Mouse (Mus musculus) intestine, embryonic 15.5 days (tissue): ENCODE results near the gene Tril. TPM values are rescaled to one million over a fixed set of nuclear protein-coding genes. Genes with fewer than 3 reads are reported as not detected.

ENCODE experiments used
- ATAC-seq: fragments of 200-750 bp; cut with Nextera tagmentation; 2 replicates; pipeline ENCODE4 v1.8.0; 2017; ENCODE audit warnings: moderate TSS enrichment, moderate library complexity
- H3K27ac ChIP-seq: fragments of 300-500 bp; sonication (generic); 2 replicates; pipeline ENCODE4 v1.5.1; 2015; ENCODE audit warnings: mild to moderate bottlenecking, inconsistent platforms
- H3K27me3 ChIP-seq: fragments of 300-500 bp; sonication (generic); replicated peaks from 2 replicates; pipeline ENCODE4 v1.6.1; 2015; ENCODE audit warnings: inconsistent platforms
- H3K36me3 ChIP-seq: fragments of 300-500 bp; sonication (generic); 2 replicates; pipeline ENCODE4 v1.6.1; 2015; ENCODE audit warnings: inconsistent platforms
- H3K4me1 ChIP-seq: fragments of 300-500 bp; sonication (generic); replicated peaks from 2 replicates; pipeline ENCODE4 v1.6.1; 2015; ENCODE audit warnings: inconsistent platforms
- H3K4me2 ChIP-seq: fragments of 300-500 bp; sonication (generic); replicated peaks from 2 replicates; pipeline ENCODE4 v1.6.1; 2015; ENCODE audit warnings: mild to moderate bottlenecking, inconsistent platforms
- H3K4me3 ChIP-seq: fragments of 300-500 bp; sonication (generic); replicated peaks from 2 replicates; pipeline ENCODE4 v1.5.1; 2015; ENCODE audit warnings: inconsistent platforms
- H3K9ac ChIP-seq: fragments of 300-500 bp; sonication (generic); 2 replicates; pipeline ENCODE4 v1.6.1; 2015; ENCODE audit warnings: inconsistent platforms
- H3K9me3 ChIP-seq: fragments of 300-500 bp; sonication (generic); 2 replicates; pipeline ENCODE4 v1.6.1; 2016; ENCODE audit warnings: inconsistent platforms
- WGBS: fragments of 180-500 bp; shearing (Covaris S2); methylation state at CpG from one replicate; pipeline ENCODE4 v1.1.7; 2015; 5-methylcytosine and 5-hydroxymethylcytosine counted together
- polyA plus RNA-seq: library from polyadenylated mRNA; unstranded; fragments of >200 nt; fragmentation: Nextera tagmentation; extraction: Ambion mirVana; gene quantifications from 2 replicates; pipeline ENCODE4 v1.2.1, GENCODE M21; 2015

Gene Tril
- polyA plus RNA-seq, 1 experiment from 2014 or later = 17.4 TPM

GRCm38 (mm10) chr6:53818732-53819661 lies 1.6 kb downstream of the Tril start:
- peak overlapping the region; percentile 44; the same call in 1 of the 2 replicates for H3K27ac ChIP-seq
- H3K4me1 ChIP-seq = peaks cover 28% of the 10 kb centered on the region
- ATAC-seq = peak; percentile 50
- no peaks in the 10 kb centered on the region for H3K9me3 ChIP-seq
- no peaks in the 10 kb centered on the region for H3K36me3 ChIP-seq
- H3K27me3 ChIP-seq = peaks cover 36% of the 10 kb centered on the region
- peak overlapping the region; percentile 92 for H3K4me2 ChIP-seq
- peak overlapping the region; percentile 50 for H3K4me3 ChIP-seq
- H3K9ac ChIP-seq = peak overlapping the region; percentile 62
- 4% methylated on average over 52 of the region's 52 CpGs for WGBS

DNA sequence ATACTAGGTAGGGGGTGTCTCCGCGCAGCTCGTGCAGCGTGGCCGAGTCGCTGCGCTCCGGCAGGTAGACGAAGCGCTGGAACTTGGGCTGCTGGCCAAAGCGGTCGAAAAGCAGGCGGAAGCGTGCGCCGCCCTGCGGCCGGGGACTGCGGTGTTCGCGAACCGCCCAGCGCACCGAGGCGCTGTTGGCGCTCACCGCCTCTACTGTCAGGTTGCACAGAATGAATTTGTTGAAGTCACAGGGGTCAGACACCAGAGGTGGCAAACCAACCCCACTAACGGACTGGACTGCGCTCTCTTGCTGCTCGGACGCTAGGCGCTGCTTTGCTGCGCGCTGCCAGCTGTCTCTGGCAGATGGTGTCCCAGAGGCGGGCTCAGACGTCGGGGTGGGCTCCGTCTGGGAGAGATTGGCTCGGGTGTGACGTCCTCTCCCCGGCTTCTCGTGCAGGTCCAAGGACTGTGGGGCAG lies 2.3 kb downstream of the Tril start:
- peak overlapping the region; percentile 50 for H3K4me3 ChIP-seq
- peak; percentile 44 for ATAC-seq
- peak overlapping the region; percentile 62 for H3K9ac ChIP-seq
- H3K27ac ChIP-seq = no peak overlapping the region
- peaks cover 36% of the 10 kb centered on the region for H3K27me3 ChIP-seq
- H3K36me3 ChIP-seq = no peaks in the 10 kb centered on the region
- peak overlapping the region; percentile 92 for H3K4me2 ChIP-seq
- WGBS = under 1% methylated on average over 42 of the region's 42 CpGs
- H3K9me3 ChIP-seq = no peaks in the 10 kb centered on the region
- peaks cover 28% of the 10 kb centered on the region for H3K4me1 ChIP-seq

- H3K4me1 ChIP-seq = peaks cover 28% of the 10 kb centered on the region
- H3K9me3 ChIP-seq = no peaks in the 10 kb centered on the region
- H3K4me2 ChIP-seq = peak overlapping the region; percentile 92
- peak overlapping the region; percentile 62 for H3K9ac ChIP-seq
- ATAC-seq = no peak
- 26% methylated on average over 33 of the region's 33 CpGs for WGBS
- H3K36me3 ChIP-seq = no peaks in the 10 kb centered on the region
- peaks cover 36% of the 10 kb centered on the region for H3K27me3 ChIP-seq
- peak overlapping the region; percentile 50 for H3K4me3 ChIP-seq
- H3K27ac ChIP-seq = no peak overlapping the region
Observed at GRCm38 (mm10) chr6:53817763-53818174, 2.9 kb downstream of the Tril start.

- Histone ChIP-seq H3K4me2 (0 out of 2 replicates have a peak overlapping the region, but pooled peaks have one; percentile 92), H3K4me1 (peaks cover 28% of the 10 kb centered on the region), H3K27me3 (peaks cover 32% of the 10 kb centered on the region), H3K4me3 (no peak overlapping the region), H3K27ac (no peak overlapping the region), H3K9ac (no peak overlapping the region), H3K36me3 (no peaks in the 10 kb centered on the region), H3K9me3 (no peaks in the 10 kb centered on the region)
- 81% methylated on average over 8 of the region's 8 CpGs for WGBS
- no peak for ATAC-seq
Observed at GRCm38 (mm10) chr6:53816661-53817060, 4.0 kb downstream of the Tril start.

DNA sequence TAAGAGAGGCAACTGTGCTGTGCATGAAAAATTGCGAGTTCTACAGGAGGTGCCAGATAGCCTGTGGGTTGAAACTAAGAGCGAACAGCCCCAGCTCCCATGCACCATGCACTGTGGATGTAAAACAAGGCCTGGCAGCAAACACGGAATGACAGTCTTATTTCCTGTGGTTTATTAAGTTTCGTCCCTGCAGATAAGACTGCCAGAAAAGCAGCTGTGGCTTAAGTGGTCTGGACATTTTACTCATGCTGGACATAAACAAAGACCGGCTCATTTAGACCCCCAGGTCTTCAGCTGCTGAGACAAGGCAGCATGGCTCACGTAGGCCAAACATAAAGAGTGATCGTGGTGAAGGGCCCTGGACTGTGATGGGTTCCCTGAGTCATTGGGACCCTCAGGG lies 4.9 kb downstream of the Tril start:
- Histone ChIP-seq H3K27me3 (peaks cover 32% of the 10 kb centered on the region), H3K4me2 (no peak overlapping the region), H3K27ac (peak overlapping the region; percentile 60; the same call in 1 of the 2 replicates), H3K9me3 (no peaks in the 10 kb centered on the region), H3K36me3 (no peaks in the 10 kb centered on the region), H3K9ac (no peak overlapping the region), H3K4me1 (peaks cover 28% of the 10 kb centered on the region), H3K4me3 (no peak overlapping the region)
- no peak for ATAC-seq
- 41% methylated on average over 7 of the region's 7 CpGs for WGBS

- peaks cover 20% of the 10 kb centered on the region for H3K4me1 ChIP-seq
- no peaks in the 10 kb centered on the region for H3K9me3 ChIP-seq
- no peaks in the 10 kb centered on the region for H3K36me3 ChIP-seq
- H3K4me3 ChIP-seq = no peak overlapping the region
- peaks cover 18% of the 10 kb centered on the region for H3K27me3 ChIP-seq
- no peak overlapping the region for H3K9ac ChIP-seq
- no peak for ATAC-seq
- H3K27ac ChIP-seq = no peak overlapping the region
- H3K4me2 ChIP-seq = no peak overlapping the region
Observed at GRCm38 (mm10) chr6:53814214-53814613, 6.4 kb downstream of the Tril start.

DNA sequence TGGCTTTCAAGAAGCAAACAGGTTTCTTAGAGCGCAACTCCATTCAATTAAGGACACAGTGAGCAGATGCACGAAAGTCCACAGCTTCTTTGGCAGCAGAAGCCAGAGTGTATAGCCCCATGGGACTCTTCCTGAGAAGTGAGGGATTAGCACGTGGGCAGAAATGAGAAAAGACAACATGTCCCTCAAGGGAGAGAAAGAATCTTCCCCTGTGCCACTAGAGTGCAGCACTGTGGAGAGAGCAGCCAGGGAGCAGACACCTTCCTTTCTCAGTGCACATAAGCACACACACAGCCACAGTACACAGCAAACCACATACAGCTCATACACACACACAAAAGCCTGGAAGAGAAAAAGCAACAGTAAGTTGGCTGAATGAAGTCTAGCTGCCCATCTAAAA lies 8.4 kb downstream of the Tril start:
- no peaks in the 10 kb centered on the region for H3K9me3 ChIP-seq
- H3K4me3 ChIP-seq = no peak overlapping the region
- WGBS = 77% methylated on average over 3 of the region's 3 CpGs

GRCm38 (mm10) chr6:53808801-53809200 lies 11.8 kb downstream of the Tril start:
- no peak for ATAC-seq

More for the DNA sequence above, 8.4 kb downstream of the Tril start:
- peaks cover 2% of the 10 kb centered on the region; the same call in 1 of the 2 replicates for H3K4me1 ChIP-seq
- no peak for ATAC-seq
- no peak overlapping the region for H3K9ac ChIP-seq
- H3K36me3 ChIP-seq = no peaks in the 10 kb centered on the region
- H3K27me3 ChIP-seq = no peaks in the 10 kb centered on the region
- H3K4me2 ChIP-seq = no peak overlapping the region
- no peak overlapping the region for H3K27ac ChIP-seq

GRCm38 (mm10) chr6:53807185-53807584 lies 13.4 kb downstream of the Tril start:
- 69% methylated on average over 3 of the region's 3 CpGs for WGBS
- no peak for ATAC-seq
- H3K4me2 ChIP-seq = no peak overlapping the region
- H3K4me1 ChIP-seq = no peaks in the 10 kb centered on the region
- H3K9ac ChIP-seq = no peak overlapping the region
- no peaks in the 10 kb centered on the region for H3K9me3 ChIP-seq
- no peak overlapping the region for H3K4me3 ChIP-seq
- H3K27ac ChIP-seq = no peak overlapping the region
- H3K27me3 ChIP-seq = no peaks in the 10 kb centered on the region
- H3K36me3 ChIP-seq = no peaks in the 10 kb centered on the region

More at GRCm38 (mm10) chr6:53808801-53809200, 11.8 kb downstream of the Tril start:
- H3K4me3 ChIP-seq = no peak overlapping the region
- H3K27me3 ChIP-seq = no peaks in the 10 kb centered on the region
- no peaks in the 10 kb centered on the region for H3K9me3 ChIP-seq
- no peak overlapping the region for H3K27ac ChIP-seq
- WGBS = 77% methylated on average over 9 of the region's 9 CpGs
- no peak overlapping the region for H3K9ac ChIP-seq
- H3K36me3 ChIP-seq = no peaks in the 10 kb centered on the region
- no peaks in the 10 kb centered on the region for H3K4me1 ChIP-seq
- H3K4me2 ChIP-seq = no peak overlapping the region

DNA sequence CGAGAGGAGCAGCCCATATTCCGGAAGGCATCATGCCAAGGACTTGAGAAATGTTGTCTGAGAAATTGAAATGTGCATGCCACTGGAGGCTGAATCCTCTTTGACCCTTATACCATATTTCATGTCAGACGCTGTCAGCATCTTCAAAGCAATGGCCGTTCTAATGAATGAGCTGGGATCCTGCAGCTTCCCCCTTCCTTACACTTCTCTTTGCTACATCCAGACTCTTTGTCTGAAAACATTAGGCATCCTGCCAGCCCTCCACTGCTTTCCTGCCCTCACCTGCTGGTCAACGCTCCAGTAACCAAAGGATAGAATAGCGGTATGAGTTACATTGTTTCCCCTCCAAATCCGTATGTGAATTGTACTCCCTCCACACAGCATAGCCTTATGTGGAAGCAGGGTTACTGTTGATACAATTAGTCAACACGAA lies 14.0 kb downstream of the Tril start:
- H3K4me2 ChIP-seq = no peak overlapping the region
- 60% methylated on average over 8 of the region's 8 CpGs for WGBS
- no peaks in the 10 kb centered on the region for H3K36me3 ChIP-seq
- H3K27me3 ChIP-seq = no peaks in the 10 kb centered on the region
- peaks cover 6% of the 10 kb centered on the region for H3K4me1 ChIP-seq
- H3K9me3 ChIP-seq = no peaks in the 10 kb centered on the region
- no peak overlapping the region for H3K9ac ChIP-seq
- H3K27ac ChIP-seq = no peak overlapping the region
- H3K4me3 ChIP-seq = no peak overlapping the region
- ATAC-seq = no peak

GRCm38 (mm10) chr6:53806021-53806420 lies 14.6 kb downstream of the Tril start:
- 79% methylated on average over 5 of the region's 5 CpGs for WGBS
- Histone ChIP-seq H3K4me2 (no peak overlapping the region), H3K9me3 (no peaks in the 10 kb centered on the region), H3K27ac (no peak overlapping the region), H3K36me3 (no peaks in the 10 kb centered on the region), H3K4me1 (peaks cover 9% of the 10 kb centered on the region), H3K27me3 (no peaks in the 10 kb centered on the region), H3K4me3 (no peak overlapping the region), H3K9ac (no peak overlapping the region)
- ATAC-seq = no peak

GRCm38 (mm10) chr6:53804145-53804544 lies 16.5 kb downstream of the Tril start:
- 76% methylated on average over 6 of the region's 6 CpGs for WGBS
- Histone ChIP-seq H3K9me3 (no peaks in the 10 kb centered on the region), H3K9ac (no peak overlapping the region), H3K4me2 (no peak overlapping the region), H3K36me3 (no peaks in the 10 kb centered on the region), H3K4me1 (peaks cover 9% of the 10 kb centered on the region), H3K27me3 (no peaks in the 10 kb centered on the region), H3K27ac (no peak overlapping the region), H3K4me3 (no peak overlapping the region)
- ATAC-seq = no peak
